Mouse (Mus musculus): ENCODE measurements at regions not wholly inside any gene's neighbourhood (a gene's known extent, or its start where the extent isn't known, plus 50 kb on each side); places are given as distances from the start of the nearest gene placed in this dataset.

DNA sequence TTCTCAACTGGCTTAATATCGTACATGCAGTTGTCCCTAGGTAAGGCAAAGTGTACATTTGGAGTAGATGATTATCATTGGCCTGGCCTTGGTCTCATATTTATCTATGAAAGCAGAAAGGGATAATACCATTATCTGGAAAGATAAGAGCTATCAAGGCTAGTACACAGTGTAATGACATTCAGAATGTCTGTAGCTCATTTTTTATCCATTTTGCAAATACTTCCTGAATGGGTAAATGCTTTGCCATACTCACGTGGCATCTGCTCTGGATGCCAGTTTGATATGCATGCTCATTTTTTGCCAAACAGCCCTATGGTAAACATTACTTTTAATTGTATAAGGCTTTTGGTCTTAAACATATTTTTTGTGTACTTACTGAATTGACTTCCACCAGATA, 723.4 kb downstream of the Brinp3 start:
- Histone ChIP-seq H3K4me3 (ENCODE audit: insufficient read depth, low read depth, low read length) (no peak overlapping the region), H3K79me2 (ENCODE audit: control insufficient read depth, insufficient read depth, low read length) (no peaks in the 10 kb centered on the region), H3K9ac (ENCODE audit: low read depth, low read length) (no peak overlapping the region), H3K4me1 (ENCODE audit: control insufficient read depth, insufficient read depth, low read length) (no peaks in the 10 kb centered on the region), H3K27ac (replicated peaks; ENCODE audit: insufficient read depth, low read depth, low read length) (no peak overlapping the region), H3K27me3 (ENCODE audit: control insufficient read depth, insufficient read depth, low read length) (no peaks in the 10 kb centered on the region), H3K36me3 (ENCODE audit: control insufficient read depth, insufficient read depth, low read length) (no peaks in the 10 kb centered on the region)
- WGBS: 24% methylated on average over 2 of the region's 2 CpGs
- TF ChIP-seq POLR2A (IDR thresholded peaks at IDR 0.05; ENCODE audit: extremely low read depth, insufficient read depth, low read length) (no peak), CTCF (IDR thresholded peaks at IDR 0.05; ENCODE audit: low read depth, low read length) (no peak)
- no peak for DNase-seq (ENCODE audit: extremely low read depth, low read depth, low spot score)

DNA sequence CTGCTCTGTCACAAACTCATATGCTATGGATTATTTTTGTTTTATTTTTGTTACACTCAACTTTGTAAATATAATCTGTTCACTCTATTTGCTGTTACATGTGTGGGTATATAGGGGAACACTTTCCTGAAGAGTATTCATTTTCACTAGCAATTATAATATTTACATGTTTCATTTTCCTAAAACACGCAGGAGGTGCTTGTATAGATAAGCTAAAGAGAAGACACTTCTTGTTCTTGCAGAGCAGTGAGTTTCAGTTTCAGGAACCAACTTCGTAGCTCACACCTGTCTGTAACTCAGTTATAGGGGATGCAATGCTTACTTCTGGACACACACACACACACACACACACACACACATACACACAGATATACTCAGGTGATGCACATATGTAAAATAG, 724.9 kb downstream of the Brinp3 start:
- H3K4me1 ChIP-seq (ENCODE audit: control insufficient read depth, insufficient read depth, low read length): no peaks in the 10 kb centered on the region
- 66% methylated on average over 2 of the region's 2 CpGs for WGBS
- no peak for TF ChIP-seq CTCF (IDR thresholded peaks at IDR 0.05; ENCODE audit: low read depth, low read length)
- TF ChIP-seq POLR2A (IDR thresholded peaks at IDR 0.05; ENCODE audit: extremely low read depth, insufficient read depth, low read length): no peak

DNA sequence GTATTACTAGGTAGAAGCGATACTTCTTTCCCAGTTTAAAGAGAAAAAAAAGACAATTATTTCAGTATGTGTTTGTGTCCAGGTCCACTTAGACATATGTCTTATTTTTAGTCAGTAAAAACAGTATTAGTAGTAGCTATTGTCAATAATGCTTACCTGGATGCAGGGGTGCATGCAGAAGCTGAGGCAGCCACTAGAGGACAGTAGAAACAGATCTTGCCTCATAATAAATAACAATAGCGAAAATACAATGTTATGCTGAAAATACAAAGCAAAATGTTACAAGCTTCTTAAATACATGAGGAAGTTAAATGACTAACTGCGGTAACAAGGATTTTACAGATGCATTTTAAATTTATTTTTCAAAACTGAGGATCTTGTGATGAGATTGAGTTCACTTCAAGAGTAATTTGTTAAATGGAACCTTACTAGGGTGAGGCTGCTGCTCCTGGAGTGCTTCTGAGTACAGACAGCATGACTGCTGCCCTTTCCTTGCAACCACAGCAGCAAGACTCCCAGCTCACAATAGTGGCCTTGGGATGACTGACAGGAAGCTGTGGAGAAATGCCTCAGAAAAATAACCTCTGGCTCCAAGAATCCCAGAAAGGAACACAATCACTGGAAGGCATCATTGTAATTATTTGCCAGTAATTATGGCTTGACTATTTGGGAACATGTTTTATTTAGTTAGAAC, 728.8 kb downstream of the Brinp3 start:
- TF ChIP-seq POLR2A (IDR thresholded peaks at IDR 0.05; ENCODE audit: extremely low read depth, insufficient read depth, low read length) (no peak), CTCF (IDR thresholded peaks at IDR 0.05; ENCODE audit: low read depth, low read length) (peak; percentile 5; the same call in 1 of the 2 replicates)
- no peak overlapping the region for H3K27ac ChIP-seq (replicated peaks; ENCODE audit: insufficient read depth, low read depth, low read length)
- H3K36me3 ChIP-seq (ENCODE audit: control insufficient read depth, insufficient read depth, low read length): no peaks in the 10 kb centered on the region
- H3K79me2 ChIP-seq (ENCODE audit: control insufficient read depth, insufficient read depth, low read length): no peaks in the 10 kb centered on the region
- no peaks in the 10 kb centered on the region for H3K27me3 ChIP-seq (ENCODE audit: control insufficient read depth, insufficient read depth, low read length)
- H3K4me1 ChIP-seq (ENCODE audit: control insufficient read depth, insufficient read depth, low read length): no peaks in the 10 kb centered on the region
- H3K9ac ChIP-seq (ENCODE audit: low read depth, low read length): no peak overlapping the region
- no peak for DNase-seq (ENCODE audit: extremely low read depth, low read depth, low spot score)
- 67% methylated on average over 3 of the region's 3 CpGs for WGBS
- no peak overlapping the region for H3K4me3 ChIP-seq (ENCODE audit: insufficient read depth, low read depth, low read length)

More for the DNA sequence above, 724.9 kb downstream of the Brinp3 start:
- DNase-seq (ENCODE audit: extremely low read depth, low read depth, low spot score): no peak
- H3K79me2 ChIP-seq (ENCODE audit: control insufficient read depth, insufficient read depth, low read length): no peaks in the 10 kb centered on the region
- no peak overlapping the region for H3K4me3 ChIP-seq (ENCODE audit: insufficient read depth, low read depth, low read length)
- no peaks in the 10 kb centered on the region for H3K27me3 ChIP-seq (ENCODE audit: control insufficient read depth, insufficient read depth, low read length)
- H3K36me3 ChIP-seq (ENCODE audit: control insufficient read depth, insufficient read depth, low read length): no peaks in the 10 kb centered on the region
- H3K27ac ChIP-seq (replicated peaks; ENCODE audit: insufficient read depth, low read depth, low read length): no peak overlapping the region
- H3K9ac ChIP-seq (ENCODE audit: low read depth, low read length): no peak overlapping the region

DNA sequence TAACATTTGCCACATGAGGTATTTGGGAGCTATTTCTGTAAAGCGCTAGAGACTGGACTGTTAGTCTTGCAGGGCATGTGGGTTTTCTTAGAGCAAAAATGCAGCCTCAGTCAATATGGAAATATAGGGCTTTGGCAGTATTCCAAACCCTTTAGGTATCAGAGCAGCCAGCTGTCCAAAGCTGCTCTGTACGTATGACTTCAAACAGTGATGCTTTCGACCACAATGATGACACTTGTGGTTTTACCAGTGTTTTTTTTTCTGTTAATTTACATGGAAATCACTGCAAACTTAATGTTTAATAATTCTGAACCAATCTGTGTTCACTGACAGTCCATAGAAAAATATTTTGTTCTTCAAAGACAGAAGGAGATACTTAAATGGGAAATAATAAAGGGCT, 743.0 kb downstream of the Brinp3 start:
- Histone ChIP-seq H3K79me2 (ENCODE audit: control insufficient read depth, insufficient read depth, low read length) (no peaks in the 10 kb centered on the region), H3K36me3 (ENCODE audit: control insufficient read depth, insufficient read depth, low read length) (no peaks in the 10 kb centered on the region), H3K9ac (ENCODE audit: low read depth, low read length) (no peak overlapping the region), H3K4me1 (ENCODE audit: control insufficient read depth, insufficient read depth, low read length) (no peaks in the 10 kb centered on the region), H3K27me3 (ENCODE audit: control insufficient read depth, insufficient read depth, low read length) (no peaks in the 10 kb centered on the region), H3K4me3 (ENCODE audit: insufficient read depth, low read depth, low read length) (no peak overlapping the region), H3K27ac (replicated peaks; ENCODE audit: insufficient read depth, low read depth, low read length) (no peak overlapping the region)
- DNase-seq (ENCODE audit: extremely low read depth, low read depth, low spot score): no peak
- TF ChIP-seq POLR2A (IDR thresholded peaks at IDR 0.05; ENCODE audit: extremely low read depth, insufficient read depth, low read length) (no peak), CTCF (IDR thresholded peaks at IDR 0.05; ENCODE audit: low read depth, low read length) (no peak)
- WGBS: 82% methylated on average over 3 of the region's 3 CpGs

DNA sequence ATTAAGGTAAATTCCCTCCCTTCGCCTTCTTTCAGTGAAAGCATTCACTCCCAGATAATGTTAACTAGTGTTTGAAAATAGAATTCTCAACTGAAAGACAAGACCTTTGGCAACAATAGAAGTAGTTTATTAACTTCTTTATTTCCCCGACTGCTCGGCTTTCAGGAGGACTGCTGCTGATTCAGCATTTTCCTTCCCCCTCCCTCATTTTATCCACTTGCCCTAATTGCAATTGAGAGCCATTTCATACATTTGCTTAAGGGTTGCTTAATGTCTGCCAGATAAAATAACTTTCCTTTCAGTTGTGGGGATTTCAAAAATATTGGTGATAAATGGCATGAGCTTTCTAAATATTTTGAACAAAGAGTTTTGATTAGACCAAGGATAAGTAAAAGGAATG, 744.5 kb downstream of the Brinp3 start:
- Histone ChIP-seq H3K9ac (ENCODE audit: low read depth, low read length) (no peak overlapping the region), H3K79me2 (ENCODE audit: control insufficient read depth, insufficient read depth, low read length) (no peaks in the 10 kb centered on the region), H3K4me1 (ENCODE audit: control insufficient read depth, insufficient read depth, low read length) (no peaks in the 10 kb centered on the region), H3K27me3 (ENCODE audit: control insufficient read depth, insufficient read depth, low read length) (no peaks in the 10 kb centered on the region), H3K36me3 (ENCODE audit: control insufficient read depth, insufficient read depth, low read length) (no peaks in the 10 kb centered on the region), H3K4me3 (ENCODE audit: insufficient read depth, low read depth, low read length) (no peak overlapping the region), H3K27ac (replicated peaks; ENCODE audit: insufficient read depth, low read depth, low read length) (no peak overlapping the region)
- 79% methylated on average over 3 of the region's 3 CpGs for WGBS
- TF ChIP-seq POLR2A (IDR thresholded peaks at IDR 0.05; ENCODE audit: extremely low read depth, insufficient read depth, low read length) (no peak), CTCF (IDR thresholded peaks at IDR 0.05; ENCODE audit: low read depth, low read length) (no peak)
- DNase-seq (ENCODE audit: extremely low read depth, low read depth, low spot score): no peak

DNA sequence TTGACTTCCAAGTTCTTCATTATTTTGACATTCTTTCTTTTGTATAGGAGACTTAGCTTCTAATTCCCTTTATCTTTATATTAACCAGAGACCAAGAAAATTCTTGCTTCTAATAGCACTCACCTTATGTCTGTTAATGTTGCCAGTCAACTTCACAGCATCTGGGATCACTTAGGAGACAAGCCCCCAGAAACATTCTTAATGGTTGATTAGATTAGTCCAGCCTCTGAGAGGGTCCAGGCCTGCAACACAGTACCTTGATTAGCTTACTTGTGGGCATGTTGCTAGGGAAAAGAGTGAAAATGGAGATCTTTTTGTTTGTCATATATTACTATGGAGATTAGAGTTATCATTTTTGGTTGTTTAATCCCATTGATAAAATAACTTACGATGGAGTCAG, 778.8 kb downstream of the Brinp3 start:
- Histone ChIP-seq H3K27me3 (ENCODE audit: control insufficient read depth, insufficient read depth, low read length) (no peaks in the 10 kb centered on the region), H3K27ac (replicated peaks; ENCODE audit: insufficient read depth, low read depth, low read length) (no peak overlapping the region), H3K4me3 (ENCODE audit: insufficient read depth, low read depth, low read length) (no peak overlapping the region), H3K9ac (ENCODE audit: low read depth, low read length) (no peak overlapping the region), H3K4me1 (ENCODE audit: control insufficient read depth, insufficient read depth, low read length) (no peaks in the 10 kb centered on the region), H3K36me3 (ENCODE audit: control insufficient read depth, insufficient read depth, low read length) (no peaks in the 10 kb centered on the region), H3K79me2 (ENCODE audit: control insufficient read depth, insufficient read depth, low read length) (no peaks in the 10 kb centered on the region)
- WGBS: 82% methylated on average over 1 of the region's 1 CpGs
- DNase-seq (ENCODE audit: extremely low read depth, low read depth, low spot score): no peak
- TF ChIP-seq CTCF (IDR thresholded peaks at IDR 0.05; ENCODE audit: low read depth, low read length) (no peak), POLR2A (IDR thresholded peaks at IDR 0.05; ENCODE audit: extremely low read depth, insufficient read depth, low read length) (no peak)

Measured in liver, adult 2 months (tissue).